Mouse (Mus musculus) liver, embryonic 14.5 days (tissue): ENCODE measurements around the gene Slc1a2. TPM values are rescaled to one million over a fixed set of nuclear protein-coding genes. Genes with fewer than 3 reads are reported as not detected.

Experiments used
- ATAC-seq: fragments of 200-750 bp; cut with Nextera tagmentation; 2 replicates; pipeline ENCODE4 v1.8.0; 2017; ENCODE audit warnings: moderate number of reproducible peaks, mild to moderate bottlenecking, moderate library complexity; ENCODE audit not compliant: insufficient read depth
- DNase-seq, 3 experiments: peaks; one replicate each; pipeline ENCODE4 v3.0.0-alpha.2; 2012 to 2013; ENCODE audit warnings: low read depth in 3 of 3, low spot score in 3 of 3
- H3K27ac ChIP-seq: fragments of 300-500 bp; sonication (generic); 2 replicates; pipeline ENCODE4 v1.5.1; 2014; ENCODE audit warnings: moderate library complexity, mild to moderate bottlenecking, control low read depth, inconsistent platforms
- H3K27me3 ChIP-seq: fragments of 300-500 bp; sonication (generic); 2 replicates; pipeline ENCODE4 v1.6.1; 2014; ENCODE audit warnings: mild to moderate bottlenecking, low read length, moderate library complexity; ENCODE audit not compliant: control insufficient read depth, insufficient read depth
- H3K36me3 ChIP-seq: fragments of 300-500 bp; sonication (generic); replicated peaks from 2 replicates; pipeline ENCODE4 v1.6.1; 2014; ENCODE audit warnings: low read depth; ENCODE audit not compliant: control insufficient read depth, insufficient read depth
- H3K4me1 ChIP-seq, 2 experiments: fragments of 200-500 bp in 1 of 2; fragments of 300-500 bp in 1 of 2; sonication (generic) in 1 of 2; replicated peaks; 2 replicates each; pipeline ENCODE4 v1.6.1; 2012 to 2014; ENCODE audit warnings: antibody characterized with exemption in 1 of 2, inconsistent platforms in 1 of 2, low read length in 1 of 2; ENCODE audit not compliant: control insufficient read depth in 2 of 2, insufficient read depth in 2 of 2
- H3K4me2 ChIP-seq: fragments of 300-500 bp; sonication (generic); 2 replicates; pipeline ENCODE4 v1.6.1; 2014; ENCODE audit warnings: low read depth, mild to moderate bottlenecking, control low read depth, moderate library complexity
- H3K4me3 ChIP-seq, 2 experiments: fragments of 200-500 bp in 1 of 2; fragments of 300-500 bp in 1 of 2; sonication (generic) in 1 of 2; 2 replicates each; pipeline ENCODE4 v1.5.1; 2012 to 2014; ENCODE audit warnings: low read depth in 2 of 2, low read length in 2 of 2, mild to moderate bottlenecking in 2 of 2, control low read depth in 1 of 2, inconsistent platforms in 1 of 2, moderate library complexity in 1 of 2; ENCODE audit not compliant: insufficient read depth in 1 of 2
- H3K9ac ChIP-seq: fragments of 300-500 bp; sonication (generic); replicated peaks from 2 replicates; pipeline ENCODE4 v1.6.1; 2014; ENCODE audit warnings: mild to moderate bottlenecking, control low read depth, moderate library complexity
- H3K9me3 ChIP-seq: fragments of 300-500 bp; sonication (generic); 2 replicates; pipeline ENCODE4 v1.6.1; 2016; ENCODE audit warnings: low read length, mixed read lengths; ENCODE audit not compliant: control insufficient read depth
- CTCF ChIP-seq: IDR thresholded peaks from 2 replicates; pipeline ENCODE4 v1.5.1; 2016; ENCODE audit warnings: antibody characterized with exemption, low read depth, control low read depth
- EP300 ChIP-seq: IDR thresholded peaks from 2 replicates; pipeline ENCODE4 v1.6.1; 2016; ENCODE audit warnings: antibody characterized with exemption, low read depth
- WGBS: fragments of 180-500 bp; shearing (Covaris S2); extraction: QIAGEN DNeasy Blood & Tissue Kit; methylation state at CpG from one replicate; pipeline ENCODE4 v1.1.7; 2014; ENCODE audit not compliant: insufficient replicate concordance; 5-methylcytosine and 5-hydroxymethylcytosine counted together
- polyA plus RNA-seq, 2 experiments: library from polyadenylated mRNA; depleted of rRNA in 1 of 2; stranded (reverse) in 1 of 2; unstranded in 1 of 2; fragments of >200 nt; fragmentation: Nextera tagmentation in 1 of 2; extraction: Ambion mirVana in 1 of 2; gene quantifications; 2 replicates each; pipeline versions ENCODE4 v1.2.1 to v1.2.3; 2012 to 2014

Slc1a2 gene
- polyA plus RNA-seq, 2 experiments: 0.29 to 1.0 TPM

DNA sequence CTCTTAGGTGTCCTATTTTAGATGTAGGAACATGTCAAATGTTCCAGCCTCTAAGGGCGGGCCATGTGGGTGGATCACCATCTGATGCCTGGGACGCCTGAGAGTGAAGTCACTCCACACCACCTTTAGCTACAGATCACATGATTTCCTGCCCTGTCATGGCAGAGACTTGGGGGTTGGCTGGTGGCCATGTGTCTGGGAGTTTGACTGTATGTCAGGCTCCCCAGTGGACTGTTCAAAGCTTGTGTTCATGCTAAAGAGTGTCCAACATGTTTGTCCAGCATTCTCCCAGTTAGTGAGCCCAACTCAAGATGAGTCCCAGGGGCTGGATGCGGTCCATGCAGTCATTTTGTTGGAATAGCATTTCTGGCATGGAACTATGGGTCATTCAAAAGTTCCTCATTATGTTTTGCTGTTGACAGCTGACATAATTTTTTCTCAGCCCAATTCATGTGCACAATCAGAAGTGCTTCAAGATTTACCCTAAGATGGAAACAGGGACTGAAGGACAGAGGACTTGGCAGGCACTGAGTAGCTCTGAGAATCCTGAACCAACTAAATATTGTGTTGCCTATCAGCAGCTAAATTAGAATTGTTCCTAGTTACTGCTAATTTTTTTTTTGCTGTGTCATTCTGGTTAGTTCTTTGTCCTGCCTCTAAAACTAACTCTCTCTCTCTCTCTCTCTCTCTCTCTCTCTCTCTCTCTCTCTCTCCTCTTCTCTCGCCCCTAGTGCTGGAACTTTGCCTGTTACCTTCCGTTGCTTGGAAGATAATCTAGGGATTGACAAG lies 102.0 kb downstream of the Slc1a2 start:
- Histone ChIP-seq H3K9me3 (no peaks in the 10 kb centered on the region), H3K27ac (no peak overlapping the region), H3K9ac (no peak overlapping the region), H3K36me3 (no peaks in the 10 kb centered on the region), H3K4me3 (no peak overlapping the region), H3K4me2 (no peak overlapping the region), H3K4me1 (peaks cover 0 to 2% of the 10 kb centered on the region in 2 experiments; a peak in 1 of 4 replicates), H3K27me3 (no peaks in the 10 kb centered on the region)
- DNase-seq (no peak), ATAC-seq (no peak)
- TF ChIP-seq EP300 (no peak), CTCF (no peak)
- 45% methylated on average over 5 of the region's 5 CpGs for WGBS

- Histone ChIP-seq H3K4me2 (no peak overlapping the region), H3K4me3 (no peak overlapping the region), H3K9me3 (no peaks in the 10 kb centered on the region), H3K9ac (no peak overlapping the region), H3K36me3 (no peaks in the 10 kb centered on the region), H3K4me1 (peaks cover 0 to 2% of the 10 kb centered on the region in 2 experiments; a peak in 1 of 4 replicates), H3K27ac (no peak overlapping the region), H3K27me3 (no peaks in the 10 kb centered on the region)
- no peak for TF ChIP-seq CTCF
- no peak for TF ChIP-seq EP300
- ATAC-seq: no peak
- WGBS: 61% methylated on average over 3 of the region's 3 CpGs
- DNase-seq: no peak
These were observed 104.7 kb downstream of the Slc1a2 start for GRCm38 (mm10) chr2:102763176-102763575.

- Histone ChIP-seq H3K27ac (no peak overlapping the region), H3K9me3 (no peaks in the 10 kb centered on the region), H3K9ac (no peak overlapping the region), H3K27me3 (no peaks in the 10 kb centered on the region), H3K36me3 (no peaks in the 10 kb centered on the region), H3K4me1 (peaks cover 0 to 2% of the 10 kb centered on the region in 2 experiments; a peak in 1 of 4 replicates), H3K4me2 (no peak overlapping the region), H3K4me3 (no peak overlapping the region)
- WGBS: 67% methylated on average over 2 of the region's 2 CpGs
- TF ChIP-seq CTCF: no peak
- no peak for TF ChIP-seq EP300
- ATAC-seq (no peak), DNase-seq (no peak)
These were observed 105.5 kb downstream of the Slc1a2 start for GRCm38 (mm10) chr2:102763991-102764390.

- no peak for DNase-seq
- ATAC-seq: no peak
- Histone ChIP-seq H3K4me2 (no peak overlapping the region), H3K27ac (no peak overlapping the region), H3K9ac (no peak overlapping the region), H3K27me3 (no peaks in the 10 kb centered on the region), H3K36me3 (no peaks in the 10 kb centered on the region), H3K4me1 (peaks cover 0 to 2% of the 10 kb centered on the region in 2 experiments; a peak in 1 of 4 replicates), H3K9me3 (no peaks in the 10 kb centered on the region), H3K4me3 (no peak overlapping the region)
- TF ChIP-seq CTCF (no peak), EP300 (no peak)
- WGBS: 53% methylated on average over 8 of the region's 8 CpGs
These were observed 106.3 kb downstream of the Slc1a2 start for GRCm38 (mm10) chr2:102764602-102765374.

DNA sequence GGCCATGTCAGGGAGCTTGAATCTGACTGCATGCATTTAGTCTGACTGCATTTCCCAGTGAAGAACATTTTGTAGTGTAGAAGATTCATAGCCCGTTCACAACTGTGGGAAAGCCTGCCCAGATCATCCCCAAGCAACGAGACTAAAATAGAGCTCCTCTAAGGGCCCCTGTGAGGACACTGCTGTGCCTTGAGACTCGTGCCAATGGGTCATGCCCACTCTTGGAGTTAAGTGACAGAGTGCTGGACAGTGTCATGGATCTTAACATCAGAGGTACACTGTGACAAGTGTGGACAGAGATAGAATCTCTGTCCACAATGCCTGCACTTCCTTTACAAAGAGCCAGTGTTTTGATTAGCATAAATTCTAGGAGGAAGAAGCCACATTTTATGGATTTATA lies 109.8 kb downstream of the Slc1a2 start:
- H3K9me3 ChIP-seq: no peaks in the 10 kb centered on the region
- no peaks in the 10 kb centered on the region for H3K36me3 ChIP-seq
- no peak overlapping the region for H3K9ac ChIP-seq
- H3K4me2 ChIP-seq: no peak overlapping the region
- TF ChIP-seq CTCF (no peak), EP300 (no peak)
- no peak for DNase-seq
- 38% methylated on average over 3 of the region's 3 CpGs for WGBS
- no peak for ATAC-seq
- H3K4me3 ChIP-seq: no peak overlapping the region
- no peaks in the 10 kb centered on the region for H3K4me1 ChIP-seq
- no peak overlapping the region for H3K27ac ChIP-seq
- H3K27me3 ChIP-seq: no peaks in the 10 kb centered on the region
